Mouse (Mus musculus) urinary bladder, postnatal 25 days (tissue): ENCODE data around the gene Tcf25.
A peak's percentile ranks its signal among the peaks of the same experiment; 100 is the strongest.

Experiments
- DNase-seq: peaks from one replicate; pipeline ENCODE4 v3.0.0; 2022; ENCODE audit warnings: low spot score

Gene Tcf25

DNA sequence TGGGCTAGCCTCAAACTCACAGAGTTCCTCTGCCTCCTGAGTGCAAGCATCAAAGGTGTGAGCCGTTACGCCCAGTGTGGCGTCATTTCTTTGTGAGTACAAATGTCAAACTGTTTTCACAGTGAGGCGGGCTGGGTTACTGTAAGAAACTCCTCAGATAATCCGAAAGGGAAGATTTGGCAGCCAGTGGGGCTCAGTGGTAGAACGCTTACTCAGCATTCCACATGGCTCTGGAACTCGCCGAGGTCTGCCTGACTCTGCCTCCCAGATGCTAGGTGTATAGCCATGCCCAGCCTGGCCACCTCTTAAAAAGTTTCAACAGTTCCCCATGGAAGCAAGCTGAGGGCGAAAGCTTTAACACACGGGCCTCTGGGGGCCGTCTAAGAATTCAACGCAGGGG, 21.4 kb upstream of the Tcf25 start:
- DNase-seq = no peak

DNA sequence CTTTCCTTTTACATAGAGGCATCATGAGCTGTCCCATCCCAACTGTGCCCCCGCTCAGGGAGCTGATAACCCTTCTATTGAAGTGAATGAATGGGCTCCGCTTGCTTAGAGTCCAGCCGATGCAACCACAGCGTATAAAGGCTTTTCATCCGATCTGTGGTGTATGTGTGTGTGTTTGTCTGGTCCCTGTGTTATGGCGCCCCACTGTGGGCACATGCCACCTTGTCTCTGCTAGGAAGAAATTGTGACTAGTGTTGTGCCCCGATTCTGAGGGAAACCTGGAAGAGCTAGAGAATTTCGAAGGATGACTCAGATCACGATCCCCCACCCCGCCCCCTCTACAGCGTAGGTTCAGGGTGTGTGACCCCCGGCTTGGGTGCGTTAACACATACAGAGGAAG, 20.8 kb upstream of the Tcf25 start:
- DNase-seq = peak; percentile 56

DNA sequence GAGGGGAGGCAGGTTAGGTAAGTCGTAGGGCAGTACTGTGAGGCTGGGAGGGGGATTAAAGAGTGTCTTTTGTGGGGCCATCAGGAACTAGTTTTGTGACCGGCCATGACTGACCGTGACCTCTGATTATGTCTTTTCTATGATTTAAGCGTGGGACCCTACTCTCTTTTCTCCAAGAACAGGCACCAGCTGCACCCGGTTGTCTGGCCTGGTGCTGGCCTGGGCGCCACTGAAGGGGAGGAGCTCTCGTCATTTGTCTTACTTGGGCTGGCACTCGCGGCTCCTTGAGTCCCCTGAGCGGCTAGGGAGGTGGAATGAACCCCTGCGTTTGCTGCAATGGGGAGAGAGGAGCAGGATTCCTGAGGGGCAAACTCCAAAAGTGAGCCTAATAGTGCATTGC, 20.3 kb upstream of the Tcf25 start:
- no peak for DNase-seq

DNA sequence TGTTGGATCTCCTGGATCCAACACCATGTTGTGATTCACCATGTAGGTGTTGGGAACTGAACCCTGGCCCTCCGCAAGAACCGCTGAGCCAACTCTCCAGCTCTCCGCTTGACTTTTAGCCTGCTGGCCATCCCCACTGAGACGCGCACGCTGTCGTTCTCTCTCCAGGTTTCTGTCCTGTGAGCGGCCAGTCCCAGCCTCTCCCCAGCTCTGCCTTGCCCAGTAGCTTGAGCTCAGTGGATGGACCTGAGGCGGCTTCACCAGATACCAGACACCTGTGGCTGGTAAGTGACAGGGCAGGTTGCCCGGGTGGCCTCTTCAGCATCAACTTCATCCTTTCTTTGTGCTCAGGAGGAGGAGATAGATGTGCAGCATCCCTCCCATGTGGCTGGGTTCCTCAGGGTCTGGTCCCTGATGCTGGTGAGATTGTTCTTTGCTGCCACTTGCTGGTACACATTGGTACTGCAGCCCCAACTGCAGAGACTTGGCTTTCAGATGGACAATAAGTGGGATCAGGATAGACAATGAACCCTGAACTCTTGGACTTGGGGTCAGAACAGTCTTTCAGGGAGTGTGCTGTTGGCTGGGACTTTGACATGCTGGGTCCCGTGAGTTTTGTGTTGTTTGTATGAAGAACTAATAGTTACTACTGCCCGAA, 12.3 kb upstream of the Tcf25 start:
- peak; percentile 74 for DNase-seq

DNA sequence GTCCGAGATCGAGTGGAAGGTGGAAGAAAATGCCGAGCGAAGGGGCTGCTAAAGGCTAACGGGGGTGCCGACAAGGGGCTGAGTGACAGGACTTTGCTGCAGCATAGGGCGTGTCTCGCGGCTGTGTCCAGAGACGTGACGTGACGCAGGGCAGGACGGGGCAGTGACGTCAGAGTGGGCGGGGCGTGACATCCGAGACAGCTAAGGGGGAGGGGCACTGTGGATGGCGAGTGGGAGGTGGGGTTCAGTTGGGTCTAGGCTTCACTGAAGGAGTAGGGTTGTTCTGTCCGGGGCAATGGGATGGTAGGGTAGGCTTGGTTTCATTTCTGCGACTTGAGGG, 656 bp downstream of the Tcf25 start:
- peak; percentile 98 for DNase-seq

DNA sequence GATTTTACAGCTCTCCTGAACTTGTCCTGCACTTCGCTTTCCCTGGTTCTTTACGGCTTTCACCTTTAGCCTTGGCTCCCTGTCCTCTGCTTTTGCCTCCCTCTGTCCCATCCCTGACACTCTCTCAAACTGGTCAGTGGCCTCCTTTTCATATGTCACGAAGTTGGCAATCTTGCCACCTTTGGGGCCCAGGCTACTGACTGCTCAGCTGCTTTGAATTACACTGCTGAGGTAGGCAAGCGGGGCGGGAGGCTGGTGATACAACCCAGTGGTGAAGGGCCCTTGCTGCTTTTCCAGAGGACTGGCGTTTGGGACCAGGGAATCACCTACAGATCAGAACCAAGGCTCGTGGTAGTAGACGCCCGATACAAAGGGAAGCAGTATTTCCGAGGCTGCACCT, 2.1 kb downstream of the Tcf25 start:
- no peak for DNase-seq

DNA sequence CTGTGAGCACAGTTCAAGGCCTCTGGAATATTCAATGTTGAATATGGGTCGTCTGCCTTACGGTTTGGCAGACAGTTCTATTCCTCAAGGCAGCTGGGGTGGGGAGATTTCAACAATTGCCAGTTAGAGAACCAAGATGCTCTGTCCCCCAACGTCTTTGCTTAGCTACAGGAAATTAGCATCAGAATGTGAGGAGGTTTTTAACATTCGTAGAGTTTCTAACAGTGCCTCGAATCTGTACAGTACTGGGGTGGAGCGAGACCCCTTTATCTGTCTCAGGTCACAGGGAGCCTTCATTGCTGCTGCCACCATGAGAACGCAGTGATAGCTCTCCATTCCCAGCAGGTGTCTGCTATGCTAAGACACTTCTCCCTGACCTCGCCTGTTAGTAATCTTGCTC, 2.6 kb downstream of the Tcf25 start:
- DNase-seq = no peak

DNA sequence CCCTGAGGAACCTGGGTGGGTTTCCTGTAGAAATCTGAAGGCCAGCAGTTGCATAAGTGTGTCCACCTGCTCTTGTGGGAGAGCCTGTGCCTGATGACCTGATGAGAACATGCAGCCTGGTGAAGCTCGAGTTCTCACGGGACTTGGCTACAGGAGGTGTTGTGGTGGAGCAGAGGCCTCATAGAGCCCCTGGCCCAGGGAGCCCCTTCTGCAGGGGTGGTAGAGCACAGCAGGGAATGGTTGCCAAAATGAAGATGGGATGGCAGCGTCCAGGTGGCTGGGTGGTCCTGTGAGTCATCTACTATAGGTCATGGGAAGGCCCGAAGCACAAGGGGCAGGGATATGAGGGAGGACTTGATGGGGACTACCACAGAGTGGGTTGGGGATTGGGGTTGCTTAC, 8.2 kb downstream of the Tcf25 start:
- DNase-seq = no peak

DNA sequence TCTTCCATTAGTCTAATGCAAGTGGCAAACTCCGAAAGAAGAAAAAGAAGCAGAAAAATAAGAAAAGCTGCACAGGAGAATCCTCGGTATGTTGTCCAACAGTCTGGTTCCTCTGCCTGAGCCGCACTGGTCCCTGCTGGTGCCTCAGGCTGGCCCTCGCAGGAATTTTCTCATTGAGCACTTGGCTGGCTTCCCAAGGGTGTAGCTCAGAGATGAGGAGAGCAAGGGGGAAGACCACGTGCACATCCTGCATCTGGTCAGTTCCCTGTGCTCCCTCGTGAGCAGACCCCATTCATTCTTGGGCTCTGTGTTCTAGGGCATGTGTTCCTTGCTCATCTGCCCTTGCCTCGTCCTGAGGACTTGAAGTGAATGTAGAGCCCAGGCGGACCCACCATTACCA, 9.0 kb downstream of the Tcf25 start:
- DNase-seq = no peak

DNA sequence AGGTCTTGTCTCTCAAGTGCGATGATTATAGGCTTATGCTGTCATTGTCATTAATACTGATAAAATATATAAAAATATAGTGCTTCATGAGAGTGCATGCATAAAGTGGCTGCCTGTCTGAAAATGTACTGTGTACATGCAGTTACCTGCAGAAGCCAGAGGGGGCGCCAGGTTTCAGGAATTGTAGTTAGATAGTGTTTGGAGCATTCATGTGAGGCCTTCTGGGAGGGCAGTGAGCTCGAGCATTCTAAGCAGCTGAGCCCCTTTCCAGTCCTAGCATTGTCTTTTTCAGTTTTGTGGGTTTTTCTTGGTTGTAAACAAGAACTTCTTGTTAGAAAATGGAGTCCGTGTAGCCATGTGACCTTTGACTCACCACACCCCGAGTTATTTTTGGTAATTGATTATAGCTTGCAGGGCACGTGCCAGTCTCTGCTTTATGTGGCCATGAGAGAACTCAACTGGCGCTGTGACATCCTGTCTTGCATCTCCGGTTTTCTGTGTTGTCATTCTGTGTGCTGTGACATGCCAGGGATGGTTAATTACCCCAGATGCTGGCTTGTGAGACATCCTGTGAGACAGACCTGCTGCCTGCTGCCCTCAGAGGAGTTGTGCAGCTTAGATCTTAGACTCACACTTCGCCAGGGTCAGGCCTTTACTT, 11.5 kb downstream of the Tcf25 start:
- no peak for DNase-seq

DNA sequence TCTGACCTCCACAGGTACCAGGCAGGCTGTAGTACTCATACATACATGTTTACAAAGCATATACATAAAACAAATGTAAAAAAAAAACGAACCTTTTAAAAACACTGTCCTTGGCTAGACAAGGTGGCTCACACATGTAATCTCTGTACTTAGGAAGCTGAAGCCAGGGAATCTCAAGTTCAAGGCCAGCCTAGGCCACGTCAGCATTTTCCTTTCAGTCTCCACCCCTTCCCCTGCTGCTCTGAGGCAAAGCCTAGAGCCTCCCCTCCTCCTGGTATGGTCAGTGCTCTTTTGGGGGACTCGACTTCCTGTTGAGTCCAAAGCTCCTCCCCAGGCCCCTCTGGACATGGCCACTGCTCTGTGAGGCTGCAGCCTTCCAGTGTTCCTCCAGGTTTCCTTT, 13.5 kb downstream of the Tcf25 start:
- no peak for DNase-seq

DNA sequence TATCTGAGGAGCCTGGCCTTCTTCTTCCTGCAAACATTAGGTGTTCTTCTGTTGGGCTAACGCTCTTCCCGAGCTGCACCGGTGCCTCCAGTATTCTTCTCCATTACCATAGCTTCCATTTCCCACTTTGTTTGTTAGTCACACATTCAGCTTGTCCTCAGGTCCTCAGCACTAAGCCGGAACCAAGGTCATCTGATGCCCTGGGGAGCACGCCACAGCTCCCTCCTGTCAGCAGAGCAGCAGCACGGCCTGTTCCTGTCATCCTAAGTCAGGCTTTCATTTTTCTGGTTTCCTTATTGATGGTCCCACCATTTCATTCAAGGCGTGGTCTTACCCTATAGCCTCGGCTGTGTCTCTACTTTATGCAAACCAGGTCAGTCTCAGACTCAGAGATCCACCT, 14.2 kb downstream of the Tcf25 start:
- no peak for DNase-seq

DNA sequence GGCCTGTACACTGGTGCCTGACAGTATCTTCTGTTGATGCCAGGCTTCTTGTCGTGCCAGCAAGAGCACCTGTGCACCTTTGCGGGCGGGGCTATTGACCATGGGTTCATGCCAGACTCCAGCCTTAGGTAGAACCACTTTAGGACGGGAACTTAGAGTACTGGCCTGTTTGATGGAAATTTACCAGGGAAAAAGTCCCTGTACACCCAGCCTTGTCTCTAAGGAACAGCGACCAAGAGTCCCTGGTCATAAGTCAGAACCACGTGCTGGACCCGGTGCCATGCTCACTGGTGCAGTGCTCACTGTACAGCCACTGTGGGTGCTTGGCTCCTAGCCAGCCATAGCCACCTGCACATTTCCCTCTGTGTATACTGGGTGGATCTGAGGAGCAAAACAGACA, 15.5 kb downstream of the Tcf25 start:
- DNase-seq = no peak

DNA sequence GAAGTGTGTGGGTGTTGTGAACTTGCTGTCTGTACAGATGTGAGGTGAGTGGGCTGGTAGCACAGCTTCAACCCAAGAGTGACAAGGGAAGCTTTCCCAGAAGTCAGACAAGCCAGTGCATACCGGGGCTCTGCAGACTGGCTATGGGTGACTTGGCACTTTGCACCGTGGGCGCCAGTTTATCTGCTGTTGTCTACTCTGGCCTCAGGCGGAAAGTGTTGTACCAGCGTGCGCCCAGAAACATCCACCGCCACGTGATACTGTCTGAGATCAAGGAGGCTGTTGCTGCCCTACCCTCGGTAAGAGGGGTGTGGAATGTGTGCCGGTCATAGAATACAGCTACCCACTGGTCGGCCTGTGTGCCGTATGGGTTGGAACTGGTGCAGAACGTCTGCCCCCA, 24.8 kb downstream of the Tcf25 start:
- no peak for DNase-seq

DNA sequence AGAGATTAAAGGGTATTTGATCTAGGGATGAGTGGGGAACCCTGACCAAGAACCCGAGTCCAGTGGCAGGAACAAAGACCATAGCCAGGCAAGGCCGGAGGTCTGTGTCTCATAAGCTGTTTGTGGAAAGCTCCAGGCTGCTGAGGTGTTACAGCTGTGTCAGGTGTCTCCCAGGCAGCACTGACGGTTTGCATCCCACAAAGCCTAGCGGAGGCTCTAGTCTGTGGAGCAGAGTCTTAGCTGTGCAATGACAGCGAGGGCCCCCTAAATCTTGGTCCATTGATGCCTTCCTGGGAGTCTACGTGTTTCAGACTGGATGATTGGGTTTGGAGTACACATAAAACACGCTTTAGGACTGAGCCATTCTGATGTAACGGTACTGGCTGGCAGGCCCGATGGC, 28.4 kb downstream of the Tcf25 start:
- no peak for DNase-seq

DNA sequence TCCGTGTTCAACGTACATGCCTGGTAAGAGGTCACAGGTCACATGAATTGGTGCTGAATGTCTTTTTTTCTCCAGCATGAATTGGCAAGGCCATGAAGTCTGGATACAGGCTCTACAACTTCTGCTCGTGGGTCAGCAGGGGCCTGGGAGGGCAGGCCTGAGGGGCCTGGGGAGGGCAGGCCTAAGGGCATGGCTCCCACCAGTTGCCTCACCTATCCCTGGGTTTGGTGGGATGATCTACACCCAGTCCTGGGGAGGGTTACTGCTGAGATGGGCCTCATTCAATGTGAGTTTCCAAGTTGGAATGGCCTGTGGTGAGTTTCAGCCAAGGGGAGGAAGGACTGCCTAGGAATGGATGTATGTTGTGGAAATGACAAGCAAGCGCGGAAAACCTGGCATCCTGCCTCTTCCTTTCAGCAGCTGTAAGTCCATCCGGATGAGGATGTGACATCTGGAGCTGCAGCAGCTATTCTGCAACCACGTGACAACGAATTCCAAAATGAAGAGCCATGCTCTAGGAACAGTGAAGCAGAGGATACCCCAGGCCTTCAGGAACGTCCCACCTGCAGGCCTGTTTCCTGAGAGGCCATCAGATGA, 29.3 kb downstream of the Tcf25 start:
- no peak for DNase-seq

DNA sequence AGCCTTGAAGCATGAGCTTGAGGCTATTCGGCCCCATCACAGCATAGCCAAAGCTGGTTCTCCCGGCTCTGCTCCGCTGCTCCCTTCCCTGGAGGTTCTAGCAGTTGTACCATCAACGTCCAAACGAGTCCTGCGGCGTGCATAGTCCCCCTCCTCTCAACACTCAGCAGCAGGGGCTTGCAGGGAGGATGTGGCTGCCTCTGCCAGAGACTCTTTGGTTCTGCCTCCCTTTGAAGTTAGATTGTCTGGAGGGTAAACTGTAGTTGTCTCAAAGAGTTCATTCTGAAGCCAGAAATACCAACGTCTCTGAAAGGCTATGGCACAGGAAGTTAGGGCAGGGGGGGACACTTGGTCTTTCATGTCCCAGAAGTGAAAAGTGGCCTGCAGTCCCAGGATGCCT, 31.0 kb downstream of the Tcf25 start:
- no peak for DNase-seq

DNA sequence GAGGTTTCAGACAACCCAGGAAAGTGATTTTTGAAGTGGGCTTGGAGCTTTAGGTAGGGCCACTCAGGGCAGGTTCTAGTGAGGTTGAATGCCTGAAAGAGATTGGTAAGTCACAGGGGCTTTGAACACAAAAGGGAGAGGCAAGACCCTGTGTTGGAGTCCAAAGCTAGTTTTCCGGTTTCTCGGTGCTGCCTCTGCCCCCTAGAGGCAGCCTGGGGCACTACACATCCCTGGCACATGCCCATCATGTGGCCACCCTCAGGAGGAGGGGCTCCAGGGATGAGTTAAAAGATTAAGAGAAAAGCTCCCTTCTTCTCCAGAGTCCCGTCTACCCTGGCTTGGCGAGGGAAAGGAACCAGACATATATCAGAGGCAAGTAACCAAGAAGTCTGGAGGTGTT, 33.2 kb downstream of the Tcf25 start, which contains the start of gene Mc1r:
Mc1r (plus strand) TSS at position 322 of the 400 bp plus-strand sequence.
- DNase-seq = peak; percentile 46

DNA sequence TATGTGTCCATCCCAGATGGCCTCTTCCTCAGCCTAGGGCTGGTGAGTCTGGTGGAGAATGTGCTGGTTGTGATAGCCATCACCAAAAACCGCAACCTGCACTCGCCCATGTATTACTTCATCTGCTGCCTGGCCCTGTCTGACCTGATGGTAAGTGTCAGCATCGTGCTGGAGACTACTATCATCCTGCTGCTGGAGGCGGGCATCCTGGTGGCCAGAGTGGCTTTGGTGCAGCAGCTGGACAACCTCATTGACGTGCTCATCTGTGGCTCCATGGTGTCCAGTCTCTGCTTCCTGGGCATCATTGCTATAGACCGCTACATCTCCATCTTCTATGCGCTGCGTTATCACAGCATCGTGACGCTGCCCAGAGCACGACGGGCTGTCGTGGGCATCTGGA, 34.1 kb downstream of the Tcf25 start:
- DNase-seq = no peak

DNA sequence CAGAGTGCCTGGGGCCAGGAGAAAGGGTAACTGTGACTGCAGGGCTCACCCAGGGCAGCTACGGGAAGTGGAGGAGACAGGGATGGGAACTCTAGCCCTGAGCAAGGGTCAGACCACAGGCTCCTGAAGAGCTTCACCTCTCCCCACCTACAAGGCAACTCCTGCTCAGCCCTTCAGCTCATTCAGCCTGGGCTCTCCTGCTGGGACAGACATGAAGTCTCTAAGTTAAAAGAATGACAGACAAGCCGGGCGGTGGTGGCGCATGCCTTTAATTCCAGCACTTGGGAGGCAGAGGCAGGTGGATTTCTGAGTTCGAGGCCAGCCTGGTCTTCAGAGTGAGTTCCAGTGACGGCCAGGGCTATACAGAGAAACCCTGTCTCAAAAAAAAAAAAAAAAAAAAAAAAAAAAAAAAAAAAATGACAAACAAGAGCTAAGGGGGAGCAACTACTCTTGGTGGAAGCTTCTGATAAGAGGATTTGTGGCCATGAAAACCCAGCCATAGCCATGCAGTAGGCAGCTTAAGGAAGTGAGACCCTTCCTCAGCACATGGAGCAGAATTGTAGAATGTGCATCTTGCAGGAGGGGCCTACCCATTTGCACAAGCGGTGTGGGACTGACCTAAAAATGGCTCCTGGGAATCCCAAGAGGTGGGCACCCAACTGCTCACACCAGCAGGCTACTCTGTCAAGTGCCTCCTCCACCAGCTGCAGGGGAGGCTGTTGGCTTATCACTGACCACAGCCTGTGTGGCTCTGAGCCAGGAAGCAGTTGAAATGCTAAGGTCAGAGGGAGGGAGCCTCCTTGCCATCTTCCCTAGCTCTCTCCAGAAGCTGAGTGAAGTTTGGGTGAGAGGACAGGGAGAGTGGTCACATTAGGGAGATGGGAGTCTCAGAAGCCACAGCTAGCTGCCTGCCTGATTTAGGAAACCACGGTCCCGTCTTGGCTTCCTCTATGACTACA, 35.3 kb downstream of the Tcf25 start:
- no peak for DNase-seq

DNA sequence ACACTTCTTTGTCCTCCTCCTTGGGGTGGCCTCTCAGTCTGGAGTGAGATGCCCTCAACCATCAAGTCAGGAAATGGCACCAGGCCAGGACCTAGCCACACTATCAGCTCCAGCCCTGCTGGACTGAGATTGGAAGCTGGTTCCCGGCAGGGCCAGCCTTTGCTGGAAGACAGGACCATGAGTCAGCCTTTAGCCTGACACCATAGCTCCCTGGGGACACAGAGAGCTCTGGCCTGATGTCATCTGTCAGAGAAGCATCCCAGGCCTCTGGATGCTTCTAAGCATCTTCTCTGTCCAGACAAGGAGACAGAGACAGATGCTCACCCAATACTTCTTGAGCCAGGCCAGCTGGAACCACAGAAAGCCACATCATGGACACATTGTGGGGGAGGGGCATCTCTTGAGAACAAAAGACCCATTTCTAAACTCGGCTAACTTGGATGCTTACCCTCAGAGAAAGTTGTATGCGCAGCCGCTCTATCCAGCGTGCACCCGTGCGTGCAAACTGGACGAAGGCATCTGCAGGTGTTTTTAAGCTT, 36.6 kb downstream of the Tcf25 start:
- DNase-seq = no peak

DNA sequence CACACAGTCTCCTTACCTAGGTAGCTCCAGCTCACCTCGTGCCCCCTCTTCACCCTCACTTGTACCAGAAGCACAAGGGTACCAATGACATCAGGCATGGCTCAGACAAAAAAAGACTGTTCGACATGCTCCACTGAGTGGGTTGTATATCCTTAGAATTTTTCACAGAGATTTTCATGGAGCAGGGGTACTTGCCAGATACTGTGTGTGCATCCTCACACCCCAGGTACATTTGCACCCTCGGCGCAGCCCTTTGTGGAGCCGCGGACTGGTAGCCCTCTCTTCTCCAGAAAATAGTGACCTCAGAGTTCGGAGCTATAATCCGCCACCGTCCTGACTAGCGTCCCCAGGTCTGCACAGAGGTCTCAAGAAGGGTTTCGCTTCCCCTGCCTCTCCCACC, 37.2 kb downstream of the Tcf25 start:
- no peak for DNase-seq
